Mouse (Mus musculus) intestine, postnatal 0 days (tissue): ENCODE measurements at regions not wholly inside any gene's neighbourhood (a gene's known extent, or its start where the extent isn't known, plus 50 kb on each side); places are given as distances from the start of the nearest gene placed in this dataset.

ENCODE experiments used
- ATAC-seq: fragments of 200-750 bp; cut with Nextera tagmentation; 2 replicates; pipeline ENCODE4 v1.8.0; 2017; ENCODE audit warnings: mild to moderate bottlenecking, moderate TSS enrichment, moderate library complexity
- H3K27ac ChIP-seq: fragments of 300-500 bp; sonication (generic); 2 replicates; pipeline ENCODE4 v1.5.1; 2014; ENCODE audit warnings: mild to moderate bottlenecking, low read depth, low read length, moderate library complexity
- H3K27me3 ChIP-seq: fragments of 300-500 bp; sonication (generic); replicated peaks from 2 replicates; pipeline ENCODE4 v1.6.1; 2014; ENCODE audit warnings: low read length, mixed read lengths; ENCODE audit not compliant: control insufficient read depth, insufficient read depth
- H3K36me3 ChIP-seq: fragments of 300-500 bp; sonication (generic); 2 replicates; pipeline ENCODE4 v1.6.1; 2014; ENCODE audit warnings: mild to moderate bottlenecking, moderate library complexity; ENCODE audit not compliant: control insufficient read depth, insufficient read depth
- H3K4me1 ChIP-seq: fragments of 300-500 bp; sonication (generic); replicated peaks from 2 replicates; pipeline ENCODE4 v1.6.1; 2014; ENCODE audit warnings: antibody characterized with exemption, low read length, mixed read lengths; ENCODE audit not compliant: control insufficient read depth, insufficient read depth
- H3K4me2 ChIP-seq: fragments of 300-500 bp; sonication (generic); replicated peaks from 2 replicates; pipeline ENCODE4 v1.6.1; 2014; ENCODE audit warnings: low read depth, mild to moderate bottlenecking, moderate library complexity
- H3K4me3 ChIP-seq: fragments of 300-500 bp; sonication (generic); 2 replicates; pipeline ENCODE4 v1.5.1; 2014; ENCODE audit warnings: low read depth, low read length
- H3K9ac ChIP-seq: fragments of 300-500 bp; sonication (generic); 2 replicates; pipeline ENCODE4 v1.6.1; 2014; ENCODE audit warnings: mild to moderate bottlenecking, low read depth, low read length
- H3K9me3 ChIP-seq: fragments of 300-500 bp; sonication (generic); 2 replicates; pipeline ENCODE4 v1.6.1; 2016; ENCODE audit warnings: mixed run types; ENCODE audit not compliant: control insufficient read depth
- CTCF ChIP-seq: sonication (generic); IDR thresholded peaks from 2 replicates; pipeline ENCODE4 v1.5.1; 2016; ENCODE audit warnings: low read depth, mild to moderate bottlenecking, control low read depth, antibody characterized with exemption, moderate library complexity
- WGBS: fragments of 180-500 bp; shearing (Covaris S2); extraction: QIAGEN DNeasy Blood & Tissue Kit; methylation state at CpG from one replicate; pipeline ENCODE4 v1.1.7; 2014; 5-methylcytosine and 5-hydroxymethylcytosine counted together

DNA sequence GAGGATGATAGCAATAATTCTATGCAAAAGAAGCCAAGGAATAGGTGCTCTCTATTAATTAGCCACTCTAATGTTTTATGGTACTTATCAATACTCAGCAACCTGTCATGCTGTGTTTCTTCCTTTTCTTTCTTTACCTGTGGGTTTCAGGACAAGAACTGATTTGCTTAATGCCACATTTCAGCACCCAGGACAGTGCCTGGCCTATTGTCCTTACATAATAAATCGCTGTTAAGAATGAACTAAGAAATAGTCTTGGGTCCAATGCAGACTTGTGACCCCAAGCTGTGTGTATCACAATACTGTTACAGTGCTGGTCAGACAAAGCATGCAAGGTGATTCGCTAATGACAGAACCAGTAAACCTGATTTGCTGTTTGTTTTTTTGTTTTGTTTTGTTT, 472.2 kb downstream of the Nyap2 start:
- Histone ChIP-seq H3K9me3 (no peaks in the 10 kb centered on the region), H3K4me1 (no peaks in the 10 kb centered on the region), H3K4me3 (no peak overlapping the region), H3K36me3 (no peaks in the 10 kb centered on the region), H3K27ac (no peak overlapping the region), H3K9ac (no peak overlapping the region), H3K27me3 (no peaks in the 10 kb centered on the region), H3K4me2 (no peak overlapping the region)
- 58% methylated on average over 2 of the region's 2 CpGs for WGBS
- TF ChIP-seq CTCF: no peak
- no peak for ATAC-seq

DNA sequence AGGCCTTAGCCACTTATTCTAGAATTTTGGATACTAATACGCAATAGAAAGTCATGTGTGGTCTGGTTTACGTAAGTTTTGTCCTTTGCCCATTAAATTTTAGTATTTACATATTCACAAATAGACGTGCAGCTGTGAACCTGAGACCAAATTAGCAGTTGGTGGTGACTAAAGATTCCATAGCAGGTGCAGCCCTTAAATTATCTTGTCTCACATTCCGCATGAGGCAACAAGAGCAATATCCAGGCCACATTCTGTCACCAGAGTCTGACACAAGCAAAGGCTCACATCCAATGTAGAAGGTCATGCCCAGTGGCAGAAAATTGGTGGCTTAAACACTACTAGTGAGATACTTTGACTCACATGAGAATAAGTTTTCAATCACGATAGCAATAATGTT, 473.0 kb downstream of the Nyap2 start:
- ATAC-seq: no peak
- Histone ChIP-seq H3K9me3 (no peaks in the 10 kb centered on the region), H3K27ac (no peak overlapping the region), H3K4me1 (no peaks in the 10 kb centered on the region), H3K36me3 (no peaks in the 10 kb centered on the region), H3K9ac (no peak overlapping the region), H3K27me3 (no peaks in the 10 kb centered on the region), H3K4me3 (no peak overlapping the region), H3K4me2 (no peak overlapping the region)
- TF ChIP-seq CTCF: no peak
- WGBS: 83% methylated on average over 5 of the region's 5 CpGs

DNA sequence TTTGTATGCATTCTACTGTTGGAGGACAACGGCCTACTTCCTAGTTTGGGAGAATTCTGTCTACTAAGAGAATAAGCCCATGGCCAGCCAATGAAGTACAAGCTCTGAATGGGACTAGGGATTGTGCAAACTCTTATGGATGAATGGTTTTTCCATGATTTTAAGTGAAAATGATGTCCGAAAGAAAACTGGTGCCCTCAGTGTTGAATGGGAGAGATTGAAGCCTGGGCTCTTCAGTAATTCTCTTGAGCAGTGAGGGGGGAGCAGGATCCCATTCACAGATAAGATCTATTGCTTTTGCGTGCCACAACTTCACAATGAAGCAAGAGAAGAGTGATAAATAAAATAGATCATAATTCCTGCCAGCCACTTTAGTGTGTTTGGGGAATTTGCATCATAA, 476.0 kb downstream of the Nyap2 start:
- Histone ChIP-seq H3K4me3 (no peak overlapping the region), H3K27me3 (no peaks in the 10 kb centered on the region), H3K4me2 (no peak overlapping the region), H3K9me3 (no peaks in the 10 kb centered on the region), H3K36me3 (no peaks in the 10 kb centered on the region), H3K9ac (no peak overlapping the region), H3K27ac (no peak overlapping the region), H3K4me1 (no peaks in the 10 kb centered on the region)
- no peak for TF ChIP-seq CTCF
- no peak for ATAC-seq
- WGBS: 84% methylated on average over 3 of the region's 3 CpGs

DNA sequence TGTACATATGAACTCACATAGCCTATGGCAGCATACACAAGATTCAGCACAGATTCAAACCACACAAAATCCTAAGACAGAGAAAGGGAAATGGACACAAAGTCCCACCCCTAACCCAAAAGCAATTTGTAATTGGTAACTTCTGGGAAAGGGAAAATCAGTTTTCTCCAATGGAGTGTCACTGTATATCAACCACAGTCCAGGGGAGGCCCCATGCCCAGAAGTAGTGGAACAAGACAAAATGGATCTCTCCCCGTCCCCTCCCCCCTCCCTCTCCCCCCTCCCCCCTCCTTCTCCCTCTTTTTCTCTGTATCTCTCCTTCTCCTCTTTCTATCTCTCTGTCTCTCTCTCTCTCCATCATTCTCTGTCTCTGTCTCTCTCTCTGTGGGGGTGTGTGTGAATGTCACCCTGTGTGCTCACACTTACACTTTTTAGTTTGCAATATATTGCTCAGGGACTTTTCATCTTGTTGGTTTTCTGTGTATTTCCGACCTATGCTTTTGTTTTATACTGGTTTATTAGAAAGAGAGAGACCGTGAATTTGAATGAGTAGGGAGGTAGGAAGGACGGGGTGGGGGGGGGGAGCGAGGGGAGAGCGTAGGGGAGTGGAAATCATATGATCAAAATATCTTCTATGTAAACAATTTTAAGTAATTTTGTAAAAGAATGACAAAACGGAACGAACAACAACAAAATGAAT, 500.4 kb downstream of the Nyap2 start:
- H3K9me3 ChIP-seq: no peaks in the 10 kb centered on the region
- no peaks in the 10 kb centered on the region for H3K27me3 ChIP-seq
- no peak for TF ChIP-seq CTCF
- no peaks in the 10 kb centered on the region for H3K36me3 ChIP-seq
- ATAC-seq: no peak
- no peak overlapping the region for H3K27ac ChIP-seq
- WGBS: 73% methylated on average over 8 of the region's 8 CpGs
- H3K4me1 ChIP-seq: no peaks in the 10 kb centered on the region
- no peak overlapping the region for H3K9ac ChIP-seq
- no peak overlapping the region for H3K4me3 ChIP-seq
- H3K4me2 ChIP-seq: no peak overlapping the region

DNA sequence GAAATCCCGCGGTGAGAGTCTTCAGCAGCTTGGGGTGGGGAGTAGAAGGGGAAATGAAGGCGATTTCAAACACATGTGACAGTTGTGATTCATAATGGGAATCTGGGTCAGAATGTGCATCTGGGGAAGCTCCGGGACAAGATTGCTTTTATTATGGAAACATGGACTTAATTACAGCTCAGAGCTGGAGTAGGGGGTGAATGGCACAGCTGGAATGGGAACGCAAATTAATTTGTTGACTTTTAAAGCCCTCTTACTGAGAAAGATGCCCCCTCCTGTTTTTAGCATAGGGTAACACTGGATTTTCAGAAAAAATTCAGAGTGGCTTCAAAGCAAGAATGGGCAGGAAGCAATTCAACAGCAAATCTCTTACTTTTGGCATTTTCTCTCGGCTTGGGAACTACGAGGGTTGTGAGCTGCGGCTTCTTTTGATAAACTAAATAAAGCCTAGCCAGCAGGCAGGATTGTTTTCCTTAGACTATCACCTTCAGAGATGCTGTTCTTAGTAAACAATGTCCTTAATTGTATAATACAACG, 501.0 kb downstream of the Nyap2 start:
- H3K27ac ChIP-seq: no peak overlapping the region
- H3K36me3 ChIP-seq: no peaks in the 10 kb centered on the region
- no peak overlapping the region for H3K4me2 ChIP-seq
- no peaks in the 10 kb centered on the region for H3K27me3 ChIP-seq
- ATAC-seq: no peak
- no peaks in the 10 kb centered on the region for H3K9me3 ChIP-seq
- no peak for TF ChIP-seq CTCF
- 39% methylated on average over 9 of the region's 9 CpGs for WGBS
- no peak overlapping the region for H3K9ac ChIP-seq
- H3K4me1 ChIP-seq: no peaks in the 10 kb centered on the region
- no peak overlapping the region for H3K4me3 ChIP-seq

DNA sequence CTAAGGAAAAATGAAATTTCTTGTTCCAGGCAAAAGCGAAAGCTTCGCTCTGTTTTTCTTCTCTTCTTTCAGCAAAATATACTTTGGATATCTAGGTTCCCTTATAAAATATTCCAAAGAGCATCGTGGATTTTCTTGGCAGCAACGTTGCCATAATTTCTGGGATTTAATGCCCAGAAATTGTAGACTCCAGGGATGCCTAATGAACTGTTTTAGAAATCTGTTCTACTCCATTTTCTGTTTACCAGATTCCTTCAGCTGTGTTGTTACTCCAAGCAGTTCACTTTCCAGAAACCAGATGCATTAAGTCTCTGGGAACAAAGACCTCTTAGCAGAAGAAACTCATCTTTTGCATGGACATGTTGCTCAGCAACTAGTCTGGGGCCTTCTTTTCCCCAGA, 504.5 kb downstream of the Nyap2 start:
- H3K36me3 ChIP-seq: no peaks in the 10 kb centered on the region
- no peak overlapping the region for H3K4me3 ChIP-seq
- H3K9me3 ChIP-seq: no peaks in the 10 kb centered on the region
- no peak for ATAC-seq
- no peaks in the 10 kb centered on the region for H3K4me1 ChIP-seq
- TF ChIP-seq CTCF: no peak
- no peak overlapping the region for H3K27ac ChIP-seq
- no peaks in the 10 kb centered on the region for H3K27me3 ChIP-seq
- 88% methylated on average over 4 of the region's 4 CpGs for WGBS
- H3K4me2 ChIP-seq: no peak overlapping the region
- H3K9ac ChIP-seq: no peak overlapping the region
